Mouse (Mus musculus) lung, postnatal 14 days (tissue): ENCODE results near the gene Olfr1259.
"Not testable (repeated sequence)": the region's sequence is repeated elsewhere in the genome, so short reads cannot be mapped to it uniquely, and the experiment has no call there.

Experiments used
- DNase-seq: peaks from one replicate; pipeline ENCODE4 v3.0.0; 2021

Olfr1259 gene

DNA sequence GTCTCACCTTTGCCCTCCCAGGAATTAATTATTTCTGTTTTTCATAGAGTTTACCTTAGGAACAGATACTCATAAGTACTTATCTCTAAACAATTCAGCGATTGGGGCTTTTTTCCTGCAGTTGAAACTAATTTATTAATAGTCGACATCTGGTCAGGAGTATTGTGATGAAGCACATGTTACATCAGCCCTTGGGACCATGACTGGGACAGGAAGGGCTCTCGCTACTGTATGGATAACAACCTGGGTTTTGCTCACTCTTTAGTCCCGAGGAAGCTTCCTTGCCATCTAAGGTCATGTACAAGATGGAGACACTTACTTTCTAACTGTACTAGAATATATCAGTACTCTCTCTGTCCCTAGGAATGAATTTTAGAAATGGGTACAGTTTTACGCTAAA, at the start of gene Olfr1259:
TSS of gene Olfr1259 (minus strand) at position 101 of the 400 bp plus-strand sequence.
- DNase-seq = no peak

DNA sequence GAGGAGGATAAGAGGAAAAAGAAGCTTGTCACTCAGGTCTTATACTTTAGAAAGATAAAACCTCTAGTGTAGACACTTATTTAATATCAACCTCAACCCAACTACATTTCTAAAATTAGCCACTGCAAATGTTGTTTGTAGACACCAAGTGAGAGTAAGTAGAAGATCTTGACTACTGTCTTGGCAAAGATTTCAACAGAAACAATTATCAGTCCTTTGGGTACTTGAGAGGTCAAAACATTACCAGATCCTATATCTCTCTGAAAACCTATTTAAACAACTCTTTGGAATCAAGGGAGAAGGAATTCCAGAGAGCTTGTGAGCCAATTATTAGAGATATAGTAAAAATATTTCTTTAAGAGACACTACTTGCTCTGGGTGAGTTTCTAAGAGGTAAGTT, 42.5 kb upstream of the Olfr1259 start, which contains the start of gene Olfr1261:
TSS of gene Olfr1261 (plus strand) at position 301 of the 400 bp plus-strand sequence.
- no peak for DNase-seq

GRCm38 (mm10) chr2:89977709-89978108, 29.2 kb upstream of the Olfr1259 start:
- no peak for DNase-seq

DNA sequence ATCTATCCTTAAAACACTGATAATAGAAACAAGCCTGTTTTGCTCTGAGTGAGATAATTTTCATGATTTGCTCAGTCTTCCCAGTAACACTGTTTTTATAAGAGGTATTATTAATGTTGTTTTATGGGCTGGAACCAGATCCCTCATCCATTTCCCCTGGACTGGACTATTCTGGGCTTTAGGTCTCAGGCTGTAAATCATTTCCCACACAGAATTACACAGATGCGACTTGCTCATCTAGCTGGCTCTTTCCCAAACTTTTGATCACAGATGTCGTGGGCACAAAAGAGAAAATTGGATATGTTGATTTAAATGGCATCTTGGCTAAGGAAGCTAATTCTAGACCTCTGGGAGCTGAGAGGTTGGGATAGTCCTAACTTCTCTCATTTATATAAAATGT, 25.7 kb upstream of the Olfr1259 start, which contains the start of gene Olfr1260:
TSS of gene Olfr1260 (plus strand) at position 157 of the 400 bp plus-strand sequence.
- no peak for DNase-seq

- no peak for DNase-seq
These were observed 21.5 kb downstream of the Olfr1259 start, which contains the start of gene Olfr1258 for GRCm38 (mm10) chr2:89927009-89927408. Gene Olfr1258, plus strand, starts transcription at chr2:89927309.

DNA sequence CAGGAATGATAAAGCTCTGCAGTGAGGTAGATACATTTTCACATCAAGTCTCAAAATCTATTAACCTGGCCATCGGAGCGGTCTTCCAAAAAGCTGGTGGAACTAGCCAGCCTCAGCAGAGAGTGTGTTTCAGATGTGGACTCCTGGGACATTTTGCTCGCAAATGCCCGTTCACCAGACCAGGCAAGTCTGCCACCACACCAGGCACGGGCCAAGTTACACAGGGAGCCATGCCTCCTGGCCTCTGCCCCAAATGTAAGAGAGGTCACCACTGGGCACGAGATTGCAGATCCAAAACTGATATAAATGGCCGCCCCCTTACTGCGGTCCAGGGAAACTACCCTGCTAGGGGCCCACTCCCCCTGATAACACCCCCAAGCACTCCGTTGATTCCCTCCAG, 35.8 kb downstream of the Olfr1259 start:
- DNase-seq = not testable (repeated sequence)
